Mouse (Mus musculus): ENCODE data around the gene Grip1.
"Not testable (repeated sequence)": the region's sequence is repeated elsewhere in the genome, so short reads cannot be mapped to it uniquely, and the experiment has no call there.

Grip1 gene

DNA sequence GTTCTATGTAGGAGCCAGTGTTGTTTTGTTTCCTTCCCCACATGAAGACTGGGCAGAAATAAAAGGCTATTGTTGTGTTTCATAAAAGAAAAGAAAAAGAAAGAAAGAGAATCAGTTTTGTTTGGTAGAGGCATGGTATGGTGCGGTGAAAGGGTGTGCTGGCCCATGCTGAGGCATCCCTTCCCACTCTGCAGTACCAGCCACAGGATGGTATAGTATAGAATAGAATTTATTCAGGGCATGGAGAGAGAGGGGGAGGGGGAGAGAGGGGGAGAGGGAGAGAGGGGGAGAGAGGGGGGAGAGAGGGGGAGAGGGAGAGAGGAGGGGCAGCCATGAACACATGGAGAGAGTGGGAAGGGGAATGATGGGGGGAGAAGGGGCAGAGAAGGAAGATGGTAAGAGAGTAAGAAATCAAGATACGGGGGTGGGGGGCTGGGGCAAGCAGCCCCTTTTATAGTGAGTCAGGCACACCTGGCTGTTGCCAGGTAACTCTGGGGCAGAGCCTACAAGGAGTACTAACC is 591.1 kb downstream of the Grip1 start:
- DNase-seq (ENCODE audit: low spot score in 2 of 2), result no peak

DNA sequence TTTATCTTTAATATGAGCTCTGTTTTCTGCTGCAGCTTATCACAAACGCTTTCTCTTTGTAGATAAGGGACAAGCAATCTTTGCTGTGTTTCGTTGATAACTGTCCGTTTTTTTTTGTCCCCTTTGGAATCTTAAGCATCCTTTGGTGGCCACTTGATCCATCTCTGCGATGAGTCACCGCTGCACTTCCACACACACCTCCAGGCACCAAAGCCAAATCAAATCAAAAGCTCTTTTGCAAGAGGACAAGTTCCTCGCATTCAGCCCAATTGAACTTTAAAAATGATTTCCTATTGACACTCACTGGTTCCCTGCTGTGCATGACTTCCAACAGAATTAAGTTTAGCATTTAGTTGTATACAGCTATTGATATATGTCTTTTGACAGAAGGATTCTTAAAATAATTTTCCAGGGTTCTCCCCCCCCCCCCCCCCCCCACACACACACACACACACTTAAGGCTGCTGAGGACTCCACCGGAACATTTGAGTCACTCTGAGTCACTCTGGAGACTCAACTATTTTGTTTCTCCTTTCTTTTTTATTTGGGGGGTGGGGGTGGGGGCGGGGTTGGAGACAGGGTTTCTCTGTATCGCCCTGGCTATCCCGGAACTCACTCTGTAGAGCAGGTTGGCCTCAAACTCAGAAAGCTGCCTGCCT is 607.1 kb downstream of the Grip1 start:
- no peak for DNase-seq (ENCODE audit: low spot score in 2 of 2)

DNA sequence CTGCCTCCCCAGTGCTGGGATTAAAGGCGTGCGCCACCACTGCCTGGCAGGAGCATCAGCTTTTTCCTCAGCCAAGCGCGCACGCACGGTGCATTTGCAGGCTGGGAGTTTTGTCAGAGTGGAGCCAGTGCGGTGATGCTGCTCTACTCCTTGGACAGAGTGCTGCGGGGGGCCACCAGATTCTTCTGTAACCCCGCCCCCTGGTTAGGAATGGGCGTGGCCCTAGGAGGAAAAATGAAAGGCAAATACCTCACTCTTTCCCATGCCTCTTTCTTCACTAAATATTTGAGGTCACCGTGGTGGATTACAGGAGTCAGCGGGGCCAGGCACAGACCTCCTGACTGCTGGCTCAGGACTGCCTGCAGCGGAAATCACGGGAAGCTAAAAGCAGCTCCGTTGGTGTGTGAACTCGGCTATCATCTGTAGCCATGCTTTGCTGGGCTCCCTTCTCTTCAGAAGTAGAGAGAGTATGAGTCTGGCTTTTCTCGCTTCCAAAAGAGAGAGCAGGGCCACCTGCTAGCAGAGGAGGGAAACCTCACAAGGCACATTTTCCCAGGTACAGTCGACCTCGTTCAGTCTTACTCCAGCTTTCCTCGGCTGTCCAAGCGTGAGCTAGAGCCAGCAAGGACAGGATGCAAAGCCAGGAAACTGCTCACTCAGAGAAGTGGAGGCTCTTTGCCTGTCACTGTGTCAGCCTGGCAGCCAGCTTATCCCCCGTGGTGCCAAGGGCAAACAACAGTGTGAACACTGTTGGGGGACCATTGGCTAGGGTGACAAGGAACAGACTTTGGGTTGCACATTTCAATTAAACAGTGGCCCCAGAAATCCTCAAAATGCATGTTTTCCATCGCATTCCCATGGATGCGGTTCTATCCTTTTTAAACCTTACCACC is 607.9 kb downstream of the Grip1 start:
- DNase-seq (ENCODE audit: low spot score in 2 of 2), result no peak

DNA sequence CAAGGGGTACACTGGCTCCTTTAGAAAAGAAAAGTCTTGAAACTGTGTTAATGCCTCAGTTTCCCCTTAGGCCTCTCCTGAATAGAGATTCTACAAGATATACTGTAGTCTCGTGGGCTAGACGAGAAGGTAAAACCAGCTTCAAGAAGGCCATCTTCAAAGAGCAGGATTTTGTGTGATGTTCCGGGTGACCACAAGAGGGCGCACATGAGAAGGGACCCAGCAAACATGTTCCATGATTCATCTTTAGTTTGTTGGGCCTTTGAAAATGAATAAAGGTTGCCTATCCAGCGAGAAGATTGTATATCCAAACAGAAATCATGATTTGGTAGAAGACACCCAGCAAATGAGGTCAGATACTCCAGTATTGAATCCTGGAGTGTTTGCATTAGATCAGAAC is 610.8 kb downstream of the Grip1 start:
- DNase-seq (ENCODE audit: low spot score in 2 of 2), result peak; percentile 5 to 50

DNA sequence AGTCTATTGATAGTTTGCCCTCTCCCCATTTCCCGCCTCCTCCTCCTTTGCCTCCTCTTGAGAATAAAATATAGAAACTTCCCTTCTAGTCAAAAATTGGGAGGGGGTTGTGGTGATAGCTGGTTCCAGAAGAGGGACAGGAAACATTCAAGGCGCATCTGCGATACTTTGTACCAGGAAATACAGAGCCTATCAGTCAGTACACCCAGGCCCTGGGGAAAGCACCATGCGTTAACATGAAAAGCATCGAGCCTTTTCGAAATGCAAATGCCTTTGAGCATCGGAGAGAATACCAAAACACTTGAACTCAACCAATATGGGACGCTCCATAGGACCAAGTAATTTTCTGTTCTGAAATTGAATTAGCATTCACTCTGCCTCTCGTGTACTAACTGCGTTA is 612.7 kb downstream of the Grip1 start:
- no peak for DNase-seq (ENCODE audit: low spot score in 2 of 2)

DNA sequence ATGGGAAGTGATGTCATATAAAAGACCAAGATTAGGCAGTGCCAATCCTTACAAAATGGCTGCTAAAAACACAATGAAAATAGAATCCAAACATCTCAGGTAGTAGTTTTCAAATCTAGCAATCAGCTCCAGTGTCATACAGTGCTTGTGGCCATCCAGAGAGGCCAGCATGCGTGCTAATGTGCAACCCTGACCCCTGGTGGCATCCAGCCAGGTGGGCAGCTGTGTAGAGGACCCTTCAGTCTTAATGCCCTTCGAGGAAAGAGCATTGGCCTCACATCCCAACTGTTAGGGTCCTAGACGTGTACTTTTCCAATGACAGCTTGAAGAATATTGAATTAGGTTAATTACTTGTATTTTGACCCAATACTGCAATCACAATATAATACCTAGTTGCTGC is 624.2 kb downstream of the Grip1 start:
- DNase-seq (ENCODE audit: low spot score in 2 of 2), result no peak

DNA sequence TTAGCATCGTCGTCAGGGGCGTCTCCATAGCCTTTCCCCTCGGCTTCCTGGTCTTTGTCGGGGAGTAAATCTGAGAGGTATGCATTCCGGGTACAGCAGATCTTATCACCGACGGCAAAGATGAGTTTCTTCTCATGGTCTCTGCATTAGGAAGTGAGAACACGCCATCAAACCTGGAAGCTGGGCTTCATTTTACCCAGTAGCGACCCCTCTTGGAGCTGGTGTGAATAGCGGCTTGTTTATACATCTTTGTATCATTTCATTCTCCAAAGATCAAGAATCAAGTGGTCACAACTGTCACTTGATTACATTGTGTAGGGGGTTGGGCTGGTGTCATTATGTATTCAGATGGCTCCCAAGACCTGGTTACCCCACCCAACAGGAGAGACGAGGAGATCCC is 638.9 kb downstream of the Grip1 start:
- no peak for DNase-seq (ENCODE audit: low spot score in 2 of 2)

DNA sequence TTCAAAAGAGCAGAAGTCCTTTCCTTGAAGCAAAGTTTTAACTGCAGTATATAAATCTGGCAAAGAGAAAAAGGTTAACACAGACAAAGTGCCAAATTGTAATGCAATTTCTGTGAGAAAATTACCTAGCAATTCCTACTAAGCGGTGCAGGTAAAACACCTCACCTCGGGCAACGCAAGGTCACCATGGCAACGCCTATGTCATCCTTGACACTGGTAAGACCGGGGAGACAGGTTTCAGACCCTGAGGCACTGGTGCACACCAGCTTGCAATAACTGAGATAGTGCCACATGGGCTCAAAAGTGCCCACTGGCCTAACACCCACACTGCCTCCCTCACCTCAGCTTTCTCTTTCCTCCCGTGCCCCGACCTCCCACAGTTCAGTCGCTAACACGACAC is 641.5 kb downstream of the Grip1 start:
- no peak for DNase-seq (ENCODE audit: low spot score in 2 of 2)

DNA sequence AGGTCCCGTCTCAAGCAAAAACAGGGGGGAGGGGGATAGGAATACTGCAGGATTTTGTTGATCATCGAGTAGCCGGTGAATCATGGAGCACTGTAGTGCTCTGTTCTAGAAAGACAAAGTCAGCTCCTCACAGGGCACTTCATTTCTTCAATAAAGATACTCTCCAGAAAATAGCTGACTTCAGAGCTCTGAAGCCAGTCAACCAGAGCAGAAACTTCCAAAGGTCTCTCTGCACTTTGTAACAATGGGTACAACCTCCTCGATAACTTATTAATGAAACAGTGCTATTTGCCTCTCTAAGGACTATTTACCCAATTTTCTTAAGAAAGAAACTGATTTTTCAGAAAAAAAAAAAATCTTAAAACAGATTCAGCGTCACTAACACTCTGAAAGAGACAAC is 642.1 kb downstream of the Grip1 start:
- DNase-seq (ENCODE audit: low spot score in 2 of 2), result no peak

DNA sequence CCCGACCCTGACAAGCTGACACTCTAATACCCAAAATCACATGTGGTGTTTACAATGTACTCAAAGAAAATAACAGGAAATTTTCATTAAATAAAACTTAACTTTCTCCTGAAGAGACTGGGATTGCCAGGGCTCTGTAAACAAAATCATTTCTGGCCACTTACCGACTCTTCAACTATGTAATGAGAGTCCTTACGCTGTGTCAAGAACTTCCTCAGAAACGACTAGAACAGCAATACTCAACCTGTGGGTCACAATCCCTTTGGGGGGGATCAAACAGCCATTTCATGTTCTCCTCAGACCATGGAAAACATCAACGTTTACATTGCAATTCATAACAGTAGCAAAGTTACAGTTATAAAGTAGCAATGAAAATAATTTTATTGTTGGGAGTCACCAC is 643.9 kb downstream of the Grip1 start:
- DNase-seq (ENCODE audit: low spot score in 2 of 2), result no peak

DNA sequence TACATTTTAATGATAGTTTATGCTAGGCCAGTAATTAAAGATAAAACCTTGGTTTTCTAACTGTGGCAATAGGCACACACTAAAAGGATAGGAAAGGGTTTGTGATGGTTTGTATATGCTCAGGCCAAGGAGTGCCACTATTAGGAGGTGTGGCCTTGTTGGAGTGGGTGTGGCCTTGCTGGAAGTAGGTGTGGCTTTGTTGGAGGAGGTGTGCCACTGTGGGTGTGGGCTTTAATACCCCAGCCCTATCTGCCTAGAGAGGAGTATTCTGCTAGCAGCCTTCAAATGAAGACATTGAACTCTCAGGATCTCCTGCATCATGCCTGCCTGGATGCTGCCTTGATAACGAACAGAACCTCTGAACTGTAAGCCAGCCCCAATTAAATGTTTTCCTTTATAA is 647.2 kb downstream of the Grip1 start:
- no peak for DNase-seq (ENCODE audit: low spot score in 2 of 2)

DNA sequence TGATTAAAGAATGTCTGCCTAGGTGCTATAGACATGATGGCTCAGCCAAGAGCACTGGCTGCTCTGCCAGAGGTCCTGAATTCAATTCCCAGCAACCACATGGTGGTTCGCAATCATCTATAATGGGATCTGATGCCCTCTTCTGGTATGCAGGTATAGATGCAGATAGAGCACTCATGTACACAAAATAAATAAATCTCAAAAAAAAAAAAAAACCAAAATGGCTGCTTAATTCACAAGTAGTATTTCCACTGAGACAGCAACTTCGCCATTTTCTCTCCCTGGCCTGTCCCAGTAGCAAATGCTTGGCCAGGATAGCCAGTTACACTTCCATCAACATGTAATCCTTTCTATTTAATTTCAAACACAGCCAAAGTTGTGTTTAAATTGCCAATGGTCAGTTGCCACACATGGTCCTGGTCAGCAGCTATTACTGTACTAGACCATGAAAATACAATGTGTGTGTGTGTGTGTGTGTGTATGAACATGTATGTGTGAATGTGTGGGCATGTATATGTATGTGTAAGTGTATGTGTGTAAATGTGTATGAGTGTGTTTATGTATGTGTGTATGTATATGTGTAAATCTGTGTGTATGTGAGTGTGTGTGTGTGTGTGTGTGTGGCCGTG is 658.2 kb downstream of the Grip1 start:
- DNase-seq (ENCODE audit: low spot score in 2 of 2), result no peak

DNA sequence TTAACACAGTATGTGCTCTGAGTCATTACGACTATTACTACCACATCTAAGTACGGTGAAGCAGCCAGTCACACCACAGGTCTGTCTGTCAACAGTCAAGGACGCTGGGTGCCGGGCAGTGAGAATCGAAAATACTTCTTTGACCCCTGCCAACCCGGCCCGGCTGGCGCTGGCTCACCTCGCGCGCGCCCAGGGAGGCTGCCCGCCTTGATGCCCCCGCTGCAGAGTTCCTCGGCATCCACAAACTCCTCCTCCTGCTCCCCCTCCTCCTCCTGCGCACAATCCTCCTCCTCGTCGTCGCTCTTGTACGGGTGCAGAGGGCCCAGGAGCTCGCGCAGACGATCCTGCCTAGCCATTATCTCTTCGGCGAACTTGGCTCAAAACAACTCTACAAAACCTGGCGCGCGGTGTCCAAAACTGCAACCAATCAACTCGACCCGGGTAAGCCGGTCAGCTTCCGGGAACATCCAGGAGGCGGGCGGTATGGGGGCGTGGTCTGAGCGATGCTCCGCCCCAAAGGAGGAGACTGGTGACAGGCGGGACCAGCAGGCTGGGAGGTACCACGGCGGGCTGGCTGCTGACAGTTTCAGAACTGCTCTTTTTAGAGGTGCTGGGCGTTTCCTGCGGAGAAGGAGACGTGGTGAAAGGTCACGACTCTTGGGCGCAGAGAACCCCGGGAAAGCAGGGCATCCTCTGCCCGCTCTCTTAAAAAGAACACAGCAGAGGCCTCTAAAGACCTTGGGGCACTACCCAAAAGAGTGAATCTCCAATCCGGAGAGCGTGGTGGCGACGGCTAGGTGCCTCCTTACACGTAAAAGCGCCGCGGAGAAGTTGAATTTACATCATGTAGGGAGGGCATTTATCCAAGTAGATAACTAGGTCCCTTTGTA is 659.1 kb downstream of the Grip1 start, which contains the start of gene Helb:
Helb (minus strand) TSS at position 481 of the 890 bp plus-strand sequence.
- peak; percentile 85 to 96 for DNase-seq (ENCODE audit: low spot score in 2 of 2)

DNA sequence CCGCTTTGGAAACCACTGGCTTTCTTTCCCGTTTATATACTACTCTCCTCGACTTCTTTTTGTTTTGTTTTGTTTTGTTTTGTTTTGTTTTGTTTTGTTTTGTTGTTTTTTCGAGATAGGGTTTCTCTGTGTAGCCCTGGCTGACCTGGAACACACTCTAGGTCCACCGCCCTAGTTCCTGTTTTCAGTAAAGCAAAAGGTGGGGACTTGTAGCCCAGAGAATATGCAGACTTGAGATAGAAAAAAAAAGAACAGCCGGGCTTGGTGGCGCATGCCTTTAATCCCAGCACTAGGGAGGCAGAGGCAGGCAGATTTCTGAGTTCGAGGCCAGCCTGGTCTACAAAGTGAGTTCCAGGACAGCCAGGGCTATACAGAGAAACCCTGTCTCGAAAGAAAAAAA is 659.9 kb downstream of the Grip1 start:
- not testable (repeated sequence) for DNase-seq (ENCODE audit: low spot score in 2 of 2)

DNA sequence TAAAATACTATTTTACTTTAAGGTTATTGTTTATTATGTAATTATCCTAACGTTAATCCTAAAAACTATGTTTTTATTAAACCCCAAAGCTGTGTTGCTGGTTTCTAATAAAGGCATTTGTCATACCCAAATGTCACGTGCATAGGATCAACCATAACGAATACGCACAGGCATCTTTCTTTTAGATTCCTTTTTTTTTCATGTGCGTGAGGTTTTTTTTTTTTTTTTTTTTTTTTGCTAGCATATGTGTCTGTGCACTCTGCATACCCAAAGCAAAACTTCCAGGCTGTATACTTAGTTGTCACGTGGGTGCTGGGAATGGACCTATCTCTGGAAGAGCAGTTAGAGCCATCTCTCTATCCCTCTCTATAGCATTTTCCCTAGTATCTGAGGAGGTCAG is 660.4 kb downstream of the Grip1 start:
- DNase-seq (ENCODE audit: low spot score in 2 of 2), result no peak

DNA sequence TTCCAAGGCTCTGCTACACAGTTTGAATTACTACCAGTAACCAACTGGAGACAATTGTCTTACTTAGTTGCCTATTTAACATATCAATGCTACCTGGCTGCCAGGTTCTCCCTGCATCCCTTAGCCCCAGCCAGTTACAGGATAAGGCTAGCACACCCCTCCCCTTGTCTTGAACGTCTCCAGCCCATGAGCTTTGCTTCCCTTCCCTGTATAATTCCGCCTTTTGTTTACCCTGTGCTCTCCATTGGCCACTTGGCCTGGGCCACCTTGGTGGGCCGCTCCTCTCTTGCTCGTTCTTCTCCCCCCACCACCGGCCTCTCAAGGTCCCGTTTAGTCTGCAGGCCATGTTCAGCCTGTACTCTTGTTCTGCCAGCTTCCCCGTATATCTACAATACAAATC is 660.9 kb downstream of the Grip1 start:
- DNase-seq (ENCODE audit: low spot score in 2 of 2), result no peak

DNA sequence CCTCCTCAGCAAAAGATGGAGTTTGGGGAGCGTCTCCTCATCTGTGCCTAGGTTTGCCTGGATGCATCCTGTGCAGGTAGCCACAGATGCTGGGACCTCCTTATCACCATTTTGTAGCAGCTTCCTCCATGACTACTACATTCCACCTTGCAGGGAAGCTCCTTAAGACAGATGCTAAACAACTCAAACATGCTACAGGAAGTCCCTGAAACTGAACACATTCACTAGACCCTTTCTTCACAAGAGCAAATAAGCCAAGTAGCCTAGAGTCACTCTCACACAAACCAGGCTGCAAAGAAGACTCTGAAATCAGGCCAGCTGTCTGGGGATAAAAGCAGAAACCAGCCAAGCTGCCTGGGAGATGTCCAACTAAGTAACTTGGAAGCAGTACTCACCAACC is 661.6 kb downstream of the Grip1 start:
- no peak for DNase-seq (ENCODE audit: low spot score in 2 of 2)

DNA sequence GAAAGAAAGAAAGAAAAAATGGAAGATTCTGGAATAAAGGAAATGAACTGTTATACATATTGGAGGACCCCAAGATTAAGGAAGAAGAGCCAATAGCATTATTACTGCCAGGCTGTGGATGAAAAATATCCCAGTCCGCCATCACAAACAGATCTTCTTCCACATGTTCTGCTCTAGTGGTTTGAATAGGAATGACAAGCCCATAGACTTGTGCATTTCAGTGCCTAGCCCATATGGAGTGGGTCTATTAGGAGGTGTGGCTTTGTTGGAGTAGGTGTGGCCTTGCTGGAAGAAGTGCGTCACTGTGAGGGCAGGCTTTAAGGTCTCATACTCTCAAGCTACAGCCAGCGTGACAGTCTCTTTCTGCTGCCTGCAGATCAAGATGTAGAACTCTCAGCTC is 670.1 kb downstream of the Grip1 start:
- no peak for DNase-seq (ENCODE audit: low spot score in 2 of 2)

DNA sequence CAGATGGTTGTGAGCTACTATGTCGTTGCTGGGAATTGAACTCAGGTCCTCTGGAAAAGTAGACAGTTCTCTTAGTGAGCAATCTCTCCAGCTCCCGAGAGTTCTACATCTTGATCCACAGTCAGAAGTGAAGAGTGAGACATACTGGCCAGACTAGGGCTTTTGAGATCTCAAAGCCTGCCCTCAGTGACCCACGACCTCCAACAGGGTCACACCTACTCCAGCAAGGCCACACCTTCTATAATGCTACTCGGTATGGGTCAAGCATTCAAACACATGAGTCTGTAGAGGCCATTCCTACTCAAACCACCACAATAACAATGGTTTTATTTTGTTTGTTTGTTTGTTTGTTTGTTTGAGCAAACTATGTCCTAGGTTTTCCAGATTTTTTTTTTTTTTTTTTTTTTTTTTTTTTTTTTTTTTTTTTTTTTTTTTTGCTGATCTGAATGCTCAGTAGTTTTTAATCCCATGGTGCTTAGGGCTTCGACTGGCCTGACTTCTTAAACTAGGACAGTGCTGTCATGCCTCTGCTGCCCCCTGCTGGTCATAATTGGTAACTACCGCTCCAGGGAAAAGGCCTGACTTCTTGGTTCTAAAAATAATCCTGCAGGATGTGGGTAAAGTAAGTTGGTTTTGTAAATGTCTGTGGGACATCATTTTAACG is 671.3 kb downstream of the Grip1 start:
- DNase-seq (ENCODE audit: low spot score in 2 of 2), result peak; percentile 22 to 88

DNA sequence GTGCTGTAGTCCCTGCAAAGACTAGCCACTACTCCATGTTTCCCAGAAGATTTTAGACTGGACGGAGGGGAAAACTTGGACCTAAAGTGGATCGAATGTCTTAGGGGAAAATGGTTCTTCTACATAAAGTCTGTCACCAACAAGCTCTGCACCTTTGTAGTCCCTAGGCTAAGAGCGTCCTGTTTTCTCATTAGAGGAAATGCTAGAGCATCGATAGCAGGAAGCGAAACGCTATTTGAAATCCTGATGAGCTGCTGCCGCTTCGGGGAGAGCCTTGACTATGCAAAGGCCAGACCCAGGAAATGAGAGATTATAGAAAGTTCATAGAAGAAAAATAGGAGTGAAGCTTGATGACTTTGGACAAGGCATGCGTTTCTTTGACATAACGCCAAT is 671.8 kb downstream of the Grip1 start:
- no peak for DNase-seq (ENCODE audit: low spot score in 2 of 2)
